Mouse (Mus musculus): Measurements from ENCODE around the gene Fnbp1. TPM values are rescaled to one million over a fixed set of nuclear protein-coding genes. Genes with fewer than 3 reads are reported as not detected.

The Fnbp1 gene
- total and polyA plus RNA-seq, 2 experiments from 2014 or later, result 22.1 to 30.7 TPM

DNA sequence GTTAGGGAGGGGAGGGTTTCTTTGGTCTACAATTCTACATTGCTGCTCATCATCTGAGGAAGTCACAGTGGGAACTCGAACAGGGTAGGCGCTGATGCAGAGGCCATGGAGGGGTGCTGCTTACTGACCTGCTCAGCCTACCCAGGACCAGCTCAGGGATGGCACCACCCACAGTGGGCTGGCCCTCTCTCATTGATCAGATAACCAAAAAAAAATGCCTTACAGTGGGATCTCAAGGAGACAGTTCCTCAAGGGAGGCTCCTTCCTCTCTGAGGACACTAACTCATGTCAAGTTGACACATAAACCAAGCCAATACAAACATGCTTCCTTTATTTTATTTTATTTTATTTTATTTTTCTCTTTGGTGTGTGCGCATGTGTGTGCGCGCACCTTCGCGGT is 72.3 kb downstream of the Fnbp1 start:
- no peaks in the 10 kb centered on the region for H3K9me3 ChIP-seq (ENCODE audit: low read length)
- no peak overlapping the region for H3K4me2 ChIP-seq (ENCODE audit: low read depth, low read length, poor library complexity, severe bottlenecking)
- no peak overlapping the region for H3K27ac ChIP-seq (ENCODE audit: low read depth, low read length)
- H3K36me3 ChIP-seq (ENCODE audit: insufficient read depth, low read length), result peaks cover 12% of the 10 kb centered on the region
- no peak for TF ChIP-seq CTCF (IDR thresholded peaks at IDR 0.05)
- 87% methylated on average over 7 of the region's 7 CpGs for WGBS
- H3K4me3 ChIP-seq (ENCODE audit: low read depth, low read length), result no peak overlapping the region
- H3K9ac ChIP-seq (replicated peaks; ENCODE audit: low read length, poor library complexity, severe bottlenecking), result no peak overlapping the region
- H3K4me1 ChIP-seq (ENCODE audit: insufficient read depth, low read length), result no peaks in the 10 kb centered on the region
- no peak for DNase-seq (ENCODE audit: low spot score)
- ATAC-seq (ENCODE audit: low FRiP score), result no peak
- no peaks in the 10 kb centered on the region for H3K27me3 ChIP-seq (ENCODE audit: insufficient read depth, low read length)

DNA sequence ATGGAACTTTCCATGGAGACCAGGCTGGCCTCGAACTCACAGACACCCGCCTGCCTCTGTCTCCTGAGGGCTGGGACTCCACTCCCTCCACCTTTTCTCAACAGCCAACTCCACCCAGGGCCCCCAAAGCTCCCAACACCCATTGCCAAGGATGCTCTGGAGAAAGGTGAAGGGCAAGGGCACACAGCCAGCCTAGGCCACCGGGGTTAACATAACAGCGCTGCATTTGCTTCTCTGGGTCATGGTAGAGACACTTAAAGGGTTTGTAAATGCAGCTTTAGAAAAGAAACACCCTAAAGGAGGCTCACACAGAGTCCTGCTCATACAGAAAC is 72.7 kb downstream of the Fnbp1 start:
- Histone ChIP-seq H3K4me3 (ENCODE audit: low read depth, low read length) (no peak overlapping the region), H3K4me1 (ENCODE audit: insufficient read depth, low read length) (no peaks in the 10 kb centered on the region), H3K27ac (ENCODE audit: low read depth, low read length) (no peak overlapping the region), H3K36me3 (ENCODE audit: insufficient read depth, low read length) (peaks cover 12% of the 10 kb centered on the region), H3K27me3 (ENCODE audit: insufficient read depth, low read length) (no peaks in the 10 kb centered on the region), H3K9ac (replicated peaks; ENCODE audit: low read length, poor library complexity, severe bottlenecking) (no peak overlapping the region), H3K4me2 (ENCODE audit: low read depth, low read length, poor library complexity, severe bottlenecking) (no peak overlapping the region), H3K9me3 (ENCODE audit: low read length) (no peaks in the 10 kb centered on the region)
- no peak for ATAC-seq (ENCODE audit: low FRiP score)
- TF ChIP-seq CTCF (IDR thresholded peaks at IDR 0.05), result no peak
- DNase-seq (ENCODE audit: low spot score), result no peak
- 70% methylated on average over 4 of the region's 4 CpGs for WGBS

DNA sequence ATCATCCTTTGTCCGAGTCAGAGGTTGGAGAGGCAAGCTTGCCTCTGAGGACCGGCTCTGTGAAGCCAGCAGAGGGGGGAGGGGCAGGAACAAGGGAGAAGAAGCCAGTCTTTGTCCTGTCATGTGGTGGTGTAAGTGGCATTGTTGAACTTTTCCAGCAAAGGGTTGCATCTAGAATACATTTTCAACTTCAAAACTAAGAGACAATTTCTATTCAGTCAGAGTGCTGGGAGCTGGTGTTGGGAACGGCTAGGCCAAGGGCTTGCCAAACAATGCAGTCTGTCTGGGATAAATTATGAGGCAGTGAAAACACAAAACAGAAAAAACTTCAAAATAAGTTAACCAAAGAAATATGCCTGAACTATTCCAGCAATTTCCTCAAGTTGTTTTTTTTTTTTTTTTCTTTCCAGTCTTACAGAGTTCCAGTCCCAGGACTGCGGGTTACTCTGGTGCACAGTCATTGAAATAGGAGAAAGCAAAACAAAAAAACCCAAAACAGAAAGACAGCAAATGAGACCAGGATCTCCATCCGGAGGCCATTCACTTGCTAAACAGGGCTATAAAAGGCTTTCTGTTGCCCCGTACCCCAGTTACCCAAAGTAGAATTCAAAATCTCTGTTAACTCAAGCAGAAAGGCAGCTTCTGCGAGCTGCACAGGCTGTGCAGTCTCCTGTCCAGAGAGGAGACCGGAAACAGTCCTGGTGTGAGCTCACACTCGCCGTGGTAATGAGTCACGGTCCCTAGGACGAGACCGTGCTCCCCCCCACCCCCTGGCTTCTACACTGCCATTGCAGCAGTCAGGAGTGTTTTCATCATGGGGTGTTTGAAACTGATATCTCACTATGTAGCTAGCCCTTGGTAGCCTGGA is 73.3 kb downstream of the Fnbp1 start:
- H3K4me1 ChIP-seq (ENCODE audit: insufficient read depth, low read length), result no peaks in the 10 kb centered on the region
- no peak overlapping the region for H3K4me3 ChIP-seq (ENCODE audit: low read depth, low read length)
- TF ChIP-seq CTCF (IDR thresholded peaks at IDR 0.05), result no peak
- no peaks in the 10 kb centered on the region for H3K27me3 ChIP-seq (ENCODE audit: insufficient read depth, low read length)
- H3K9ac ChIP-seq (replicated peaks; ENCODE audit: low read length, poor library complexity, severe bottlenecking), result no peak overlapping the region
- ATAC-seq (ENCODE audit: low FRiP score), result no peak
- peaks cover 11% of the 10 kb centered on the region for H3K36me3 ChIP-seq (ENCODE audit: insufficient read depth, low read length)
- H3K4me2 ChIP-seq (ENCODE audit: low read depth, low read length, poor library complexity, severe bottlenecking), result no peak overlapping the region
- no peaks in the 10 kb centered on the region for H3K9me3 ChIP-seq (ENCODE audit: low read length)
- H3K27ac ChIP-seq (ENCODE audit: low read depth, low read length), result peak overlapping the region; percentile 21
- 17% methylated on average over 13 of the region's 13 CpGs for WGBS
- DNase-seq (ENCODE audit: low spot score), result peak; percentile 42

- Histone ChIP-seq H3K9ac (replicated peaks; ENCODE audit: low read length, poor library complexity, severe bottlenecking) (no peak overlapping the region), H3K9me3 (ENCODE audit: low read length) (no peaks in the 10 kb centered on the region), H3K36me3 (ENCODE audit: insufficient read depth, low read length) (peaks cover 5% of the 10 kb centered on the region; the same call in 1 of the 2 replicates), H3K4me1 (ENCODE audit: insufficient read depth, low read length) (no peaks in the 10 kb centered on the region), H3K4me2 (ENCODE audit: low read depth, low read length, poor library complexity, severe bottlenecking) (no peak overlapping the region), H3K4me3 (ENCODE audit: low read depth, low read length) (no peak overlapping the region), H3K27me3 (ENCODE audit: insufficient read depth, low read length) (no peaks in the 10 kb centered on the region), H3K27ac (ENCODE audit: low read depth, low read length) (peak overlapping the region; percentile 21; the same call in 1 of the 2 replicates)
- DNase-seq (ENCODE audit: low spot score), result no peak
- no peak for TF ChIP-seq CTCF (IDR thresholded peaks at IDR 0.05)
- 43% methylated on average over 7 of the region's 7 CpGs for WGBS
- ATAC-seq (ENCODE audit: low FRiP score), result no peak
Measured at GRCm38 (mm10) chr2:31067696-31068245, 74.0 kb downstream of the Fnbp1 start.

- 0 out of 2 replicates have a peak, but pooled peaks cover 4% of the 10 kb centered on the region for H3K36me3 ChIP-seq (ENCODE audit: insufficient read depth, low read length)
- no peak overlapping the region for H3K4me3 ChIP-seq (ENCODE audit: low read depth, low read length)
- no peaks in the 10 kb centered on the region for H3K4me1 ChIP-seq (ENCODE audit: insufficient read depth, low read length)
- TF ChIP-seq CTCF (IDR thresholded peaks at IDR 0.05), result no peak
- ATAC-seq (ENCODE audit: low FRiP score) (no peak), DNase-seq (ENCODE audit: low spot score) (no peak)
- H3K9me3 ChIP-seq (ENCODE audit: low read length), result no peaks in the 10 kb centered on the region
- H3K9ac ChIP-seq (replicated peaks; ENCODE audit: low read length, poor library complexity, severe bottlenecking), result no peak overlapping the region
- H3K27me3 ChIP-seq (ENCODE audit: insufficient read depth, low read length), result no peaks in the 10 kb centered on the region
- H3K4me2 ChIP-seq (ENCODE audit: low read depth, low read length, poor library complexity, severe bottlenecking), result no peak overlapping the region
- WGBS, result 84% methylated on average over 13 of the region's 13 CpGs
- H3K27ac ChIP-seq (ENCODE audit: low read depth, low read length), result peak overlapping the region; percentile 18; the same call in 1 of the 2 replicates
Measured at GRCm38 (mm10) chr2:31067059-31067595, 74.7 kb downstream of the Fnbp1 start.

Data from midbrain, postnatal 0 days (tissue).